Mouse (Mus musculus): ENCODE measurements around the gene Fbxo39. TPM values are rescaled to one million over a fixed set of nuclear protein-coding genes. Genes with fewer than 3 reads are reported as not detected.

Gene Fbxo39
- total RNA-seq (2012; rRNA removed), result not detected in 2 replicates
- polyA plus RNA-seq (2012; ENCODE audit: insufficient read depth in 1 of 2, insufficient read length in 2 of 2, low read depth in 1 of 2, low replicate concordance in 2 of 2, missing spikeins in 1 of 2), result not detected

DNA sequence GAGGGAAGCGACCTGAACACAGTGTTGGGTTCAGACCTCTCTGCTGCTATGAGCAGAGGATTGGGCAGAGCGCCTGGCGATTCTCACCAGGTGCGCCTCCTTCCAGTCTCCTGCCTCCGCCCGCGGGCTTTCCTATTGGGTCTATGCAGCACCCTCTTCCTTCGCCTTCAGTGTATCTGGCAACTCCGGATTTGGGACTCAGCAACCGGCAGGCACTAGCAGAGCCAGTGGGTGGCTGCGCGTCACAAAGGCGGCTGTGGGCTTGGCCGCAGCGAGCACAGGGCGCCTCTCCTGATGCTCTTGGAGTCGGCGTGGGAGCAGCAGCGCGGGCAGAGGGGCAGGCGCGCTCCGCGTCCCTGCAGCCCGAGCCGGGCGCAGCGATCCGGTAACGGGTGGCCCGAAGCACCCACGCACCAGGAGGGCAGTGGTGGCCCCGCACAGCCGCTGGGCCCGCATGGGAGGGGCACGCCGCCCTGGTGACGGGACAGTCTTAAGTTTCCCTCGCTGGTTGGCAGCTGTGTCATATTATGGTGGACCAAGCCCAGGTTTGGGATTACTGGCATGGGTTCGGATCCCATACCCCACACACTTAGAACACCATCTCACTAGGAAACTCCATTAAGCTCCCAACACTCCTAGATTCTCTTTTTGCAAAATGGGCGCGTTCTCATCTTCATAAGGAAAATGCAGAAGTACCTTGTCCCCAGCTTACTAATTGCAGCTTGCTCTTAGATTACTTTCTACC is at the start of gene Fbxo39:
Gene Fbxo39 (plus strand): TSS at position 294 of the 745 bp plus-strand sequence.
- Histone ChIP-seq H3K9ac (ENCODE audit: control insufficient read depth, low read depth, low read length, poor library complexity, severe bottlenecking) (no peak within 1 kb of the TSS), H3K9me3 (replicated peaks; ENCODE audit: insufficient read depth, low read length) (no peaks in the 10 kb centered on the region), H3K27ac (ENCODE audit: control insufficient read depth, low read depth, low read length) (no peak within 1 kb of the TSS), H3K36me3 (ENCODE audit: control insufficient read depth in 1 of 2, insufficient read depth in 2 of 2, low read length in 2 of 2) (peaks cover 0 to 16% of the 10 kb centered on the region in 2 experiments; a peak in 2 of 4 replicates), H3K27me3 (ENCODE audit: control insufficient read depth in 1 of 2, insufficient read depth in 2 of 2, low read length in 2 of 2) (0 out of 4 replicates have a peak, but pooled peaks cover 0 to 2% of the 10 kb centered on the region in 2 experiments), H3K4me3 (ENCODE audit: control insufficient read depth in 1 of 2, insufficient read depth in 1 of 2, low read depth in 2 of 2, low read length in 2 of 2) (no peak within 1 kb of the TSS), H3K79me2 (ENCODE audit: control insufficient read depth, insufficient read depth, low read length, poor library complexity) (no peaks in the 10 kb centered on the region), H3K4me1 (ENCODE audit: control insufficient read depth in 1 of 2, insufficient read depth in 2 of 2, low read length in 2 of 2) (peaks cover 4 to 19% of the 10 kb centered on the region in 2 experiments)
- no peak for TF ChIP-seq GATA1 (IDR thresholded peaks at IDR 0.05; ENCODE audit: low read depth, low read length)
- TF ChIP-seq MYB (IDR thresholded peaks at IDR 0.05; ENCODE audit: low read depth, low read length), result no peak
- no peak for TF ChIP-seq KAT2A (conservative IDR thresholded peaks at IDR 0.05; ENCODE audit: low read depth, low read length)
- no peak for TF ChIP-seq ZNF384 (IDR thresholded peaks at IDR 0.05; ENCODE audit: low read depth, low read length)
- no peak for TF ChIP-seq TAL1 (IDR thresholded peaks at IDR 0.05; ENCODE audit: low read length)
- TF ChIP-seq ZMIZ1 (IDR thresholded peaks at IDR 0.05; ENCODE audit: low read depth, low read length), result no peak
- no peak for TF ChIP-seq MAZ (IDR thresholded peaks at IDR 0.05; ENCODE audit: low read depth, low read length)
- TF ChIP-seq MAX (IDR thresholded peaks at IDR 0.05; ENCODE audit: low read length), result no peak
- TF ChIP-seq NRF1 (IDR thresholded peaks at IDR 0.05; ENCODE audit: insufficient read depth, low read depth, low read length, poor library complexity, severe bottlenecking), result no peak
- TF ChIP-seq RCOR1 (IDR thresholded peaks at IDR 0.05; ENCODE audit: low read depth, low read length), result no peak
- TF ChIP-seq SMC3 (IDR thresholded peaks at IDR 0.05; ENCODE audit: low read depth, low read length), result no peak
- TF ChIP-seq JUND (IDR thresholded peaks at IDR 0.05; ENCODE audit: low read depth, low read length), result no peak
- no peak for TF ChIP-seq POLR2AphosphoS2 (IDR thresholded peaks at IDR 0.05; ENCODE audit: low read length)
- TF ChIP-seq USF1 (IDR thresholded peaks at IDR 0.05; ENCODE audit: low read depth, low read length), result no peak
- DNase-seq (ENCODE audit: low read depth, low spot score), result peak; percentile 3

DNA sequence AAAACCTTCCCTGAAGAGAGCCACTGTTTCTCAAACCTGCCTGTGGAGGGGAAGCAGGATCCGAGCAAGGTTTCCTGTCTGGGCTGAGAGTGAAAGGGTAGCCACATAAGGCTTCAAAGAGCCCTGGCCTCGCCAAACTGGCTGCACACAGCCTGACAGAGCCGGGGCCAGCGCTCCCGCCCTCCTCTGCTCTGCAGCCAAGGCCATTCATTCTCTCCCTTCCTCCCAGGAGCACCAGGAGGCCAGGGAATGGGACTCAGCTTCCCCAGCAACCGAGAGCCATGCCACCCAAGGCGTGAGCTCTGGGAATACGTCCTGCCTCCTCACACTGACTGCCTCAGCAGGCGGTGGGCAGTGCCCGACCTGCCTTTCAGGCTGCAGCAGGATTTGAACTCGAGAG is 48.8 kb upstream of the Fbxo39 start:
- no peak overlapping the region for H3K27ac ChIP-seq (ENCODE audit: control insufficient read depth, low read depth, low read length)
- TF ChIP-seq USF2 (IDR thresholded peaks at IDR 0.05; ENCODE audit: borderline replicate concordance in 1 of 2, insufficient read depth in 1 of 2, low read depth in 1 of 2, low read length in 2 of 2) (no peak), MYB (IDR thresholded peaks at IDR 0.05; ENCODE audit: low read depth, low read length) (no peak), SIN3A (IDR thresholded peaks at IDR 0.05; ENCODE audit: low read length) (no peak), MEF2A (IDR thresholded peaks at IDR 0.05; ENCODE audit: extremely low read depth, insufficient replicate concordance, low read depth, low read length, poor library complexity, severe bottlenecking) (no peak), ETS1 (IDR thresholded peaks at IDR 0.05; ENCODE audit: low read depth, low read length) (no peak), CHD2 (IDR thresholded peaks at IDR 0.05; ENCODE audit: low read length) (no peak), BHLHE40 (IDR thresholded peaks at IDR 0.05; ENCODE audit: borderline replicate concordance, low read depth, low read length) (no peak), MAZ (IDR thresholded peaks at IDR 0.05; ENCODE audit: low read depth, low read length) (no peak), RCOR1 (IDR thresholded peaks at IDR 0.05; ENCODE audit: low read depth, low read length) (no peak)
- H3K79me2 ChIP-seq (ENCODE audit: control insufficient read depth, insufficient read depth, low read length, poor library complexity), result no peaks in the 10 kb centered on the region
- H3K9ac ChIP-seq (ENCODE audit: control insufficient read depth, low read depth, low read length, poor library complexity, severe bottlenecking), result no peak overlapping the region
- H3K4me3 ChIP-seq (ENCODE audit: control insufficient read depth in 1 of 2, insufficient read depth in 1 of 2, low read depth in 2 of 2, low read length in 2 of 2), result no peak overlapping the region
- no peaks in the 10 kb centered on the region for H3K9me3 ChIP-seq (replicated peaks; ENCODE audit: insufficient read depth, low read length)
- no peaks in the 10 kb centered on the region for H3K36me3 ChIP-seq (ENCODE audit: control insufficient read depth in 1 of 2, insufficient read depth in 2 of 2, low read length in 2 of 2)
- no peaks in the 10 kb centered on the region for H3K4me1 ChIP-seq (ENCODE audit: control insufficient read depth in 1 of 2, insufficient read depth in 2 of 2, low read length in 2 of 2)
- peaks cover 0 to 5% of the 10 kb centered on the region in 2 experiments; a peak in 2 of 4 replicates for H3K27me3 ChIP-seq (ENCODE audit: control insufficient read depth in 1 of 2, insufficient read depth in 2 of 2, low read length in 2 of 2)
- no peak for DNase-seq (ENCODE audit: low read depth, low spot score)
